Comparison of ENCODE assay signal across 17 mouse cellular contexts in the genomic region with DNA sequence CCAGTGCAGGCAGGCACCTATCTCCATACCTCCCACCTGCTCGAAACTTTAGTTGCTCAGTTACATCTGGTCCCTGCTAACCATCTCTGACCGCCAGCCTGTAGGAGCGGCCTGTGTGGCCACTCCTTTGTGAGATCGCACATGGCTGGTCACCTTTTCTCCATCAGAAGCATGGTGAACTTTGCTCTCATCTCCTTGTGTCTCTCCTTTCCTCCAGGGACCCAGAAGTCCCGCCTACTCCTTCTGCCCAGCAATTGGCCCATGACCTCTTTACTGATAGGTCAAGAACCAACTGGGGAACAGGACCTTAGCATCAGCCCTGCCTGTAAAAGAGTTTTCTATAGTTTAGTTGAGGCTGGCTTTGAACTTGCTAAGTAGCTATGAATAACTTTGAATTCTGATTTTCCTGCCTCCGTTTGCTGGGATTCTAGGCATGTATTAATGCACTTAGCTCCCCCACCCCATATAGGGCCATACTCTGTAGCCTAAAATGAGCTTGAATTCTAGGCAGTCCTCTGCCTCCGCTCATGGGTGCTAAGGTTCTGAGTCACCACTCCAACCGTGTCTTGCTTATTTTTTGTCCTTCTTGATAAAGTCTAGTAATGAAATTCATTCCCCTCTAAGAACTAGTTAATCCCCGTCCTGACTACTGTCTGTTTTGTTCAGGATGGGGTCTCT. TPM values are rescaled to one million over a fixed set of nuclear protein-coding genes. Genes with fewer than 3 reads are reported as not detected.
DNase-seq lines count a peak whose midpoint lies in the region; ATAC-seq and TF ChIP-seq lines count a peak whose summit lies in the region.
"Had no signal": no experiment of that assay in that cellular context is flagged by ENCODE, and none has a peak within 500 bp of the region (broad histone marks: within the 10 kb centered on the region; RNA-seq: fewer than 3 reads in every experiment).

No protein-coding gene starts in this region.

- H3K36me3 ChIP-seq in megakaryocyte, embryonic 14.5 days (replicated peaks; ENCODE audit: low read length): peaks cover 50% of the 10 kb centered on the region
- no peaks in the 10 kb centered on the region for H3K36me3 ChIP-seq in forebrain, embryonic 12.5 days (replicated peaks)
- H3K36me3 ChIP-seq: hindbrain, embryonic 15.5 days had no signal

- 68% methylated on average over 9 of the region's 9 CpGs for WGBS in bone marrow, adult 2 months
- 83% methylated on average over 9 of the region's 9 CpGs for WGBS in forebrain, embryonic 12.5 days

- ATAC-seq in megakaryocyte, adult 5-6 weeks (ENCODE audit: poor library complexity, severe bottlenecking): no peak
- ATAC-seq in forebrain, embryonic 12.5 days (ENCODE audit: low FRiP score): no peak
- ATAC-seq: forebrain, embryonic 13.5 days had no signal

- DNase-seq in A20 (ENCODE audit: low read depth, low spot score): peak; percentile 89
- DNase-seq in CD4-positive helper T cell, adult 2 months (ENCODE audit: low read depth, low spot score): peak; percentile 79
- no peak for DNase-seq in layer of hippocampus, postnatal 25 days (ENCODE audit: extremely low spot score in 1 of 2, low spot score in 1 of 2)
- DNase-seq: adrenal gland, adult 8-10 months; cerebellum, postnatal 14 days; gastrocnemius, postnatal 10 days; layer of hippocampus, postnatal 36 days; lung, embryonic 14.5 days had no signal

- H3K27ac ChIP-seq in bone marrow, adult 2 months (ENCODE audit: control insufficient read depth, insufficient read depth, low read depth, low read length, poor library complexity): peak overlapping the region; percentile 69
- H3K27ac ChIP-seq in forebrain, embryonic 12.5 days: no peak overlapping the region
- H3K27ac ChIP-seq: embryonic facial prominence, embryonic 12.5 days; forebrain, embryonic 13.5 days; heart, embryonic 13.5 days; hindbrain, embryonic 15.5 days; limb, embryonic 13.5 days had no signal

- TF ChIP-seq POLR2A in bone marrow, adult 2 months (IDR thresholded peaks at IDR 0.05; ENCODE audit: borderline replicate concordance, control insufficient read depth, low read depth, low read length): no peak

- no peak overlapping the region for H3K9ac ChIP-seq in forebrain, embryonic 12.5 days
- H3K9ac ChIP-seq: embryonic facial prominence, embryonic 12.5 days; forebrain, embryonic 13.5 days; heart, embryonic 13.5 days; hindbrain, embryonic 15.5 days; limb, embryonic 13.5 days; lung, embryonic 14.5 days had no signal

- H3K4me1 ChIP-seq in megakaryocyte, embryonic 14.5 days: peaks cover 73% of the 10 kb centered on the region
- peaks cover 2% of the 10 kb centered on the region for H3K4me1 ChIP-seq in bone marrow, adult 2 months (ENCODE audit: control insufficient read depth, insufficient read depth, low read length)
- H3K4me1 ChIP-seq in forebrain, embryonic 12.5 days: peaks cover 8% of the 10 kb centered on the region

- H3K27me3 ChIP-seq in megakaryocyte, embryonic 14.5 days (replicated peaks): no peaks in the 10 kb centered on the region
- no peaks in the 10 kb centered on the region for H3K27me3 ChIP-seq in forebrain, embryonic 12.5 days
- H3K27me3 ChIP-seq: embryonic facial prominence, embryonic 12.5 days; forebrain, embryonic 13.5 days; heart, embryonic 13.5 days; hindbrain, embryonic 15.5 days; limb, embryonic 13.5 days had no signal

- H3K4me2 ChIP-seq in forebrain, embryonic 12.5 days: no peak overlapping the region
- H3K4me2 ChIP-seq: embryonic facial prominence, embryonic 12.5 days; forebrain, embryonic 13.5 days; heart, embryonic 13.5 days; hindbrain, embryonic 15.5 days; limb, embryonic 13.5 days; lung, embryonic 14.5 days had no signal

- H3K4me3 ChIP-seq in megakaryocyte, embryonic 14.5 days (replicated peaks): peak overlapping the region; percentile 87
- no peak overlapping the region for H3K4me3 ChIP-seq in bone marrow, adult 2 months (replicated peaks; ENCODE audit: control insufficient read depth, low read depth, low read length)
- H3K4me3 ChIP-seq in forebrain, embryonic 12.5 days (replicated peaks): no peak overlapping the region
- H3K4me3 ChIP-seq: embryonic facial prominence, embryonic 12.5 days; forebrain, embryonic 13.5 days; heart, embryonic 13.5 days; hindbrain, embryonic 15.5 days; limb, embryonic 13.5 days had no signal

- no peak for TF ChIP-seq CTCF in bone marrow, adult 2 months (IDR thresholded peaks at IDR 0.05; ENCODE audit: control insufficient read depth, insufficient read depth, low read length)

- H3K9me3 ChIP-seq in megakaryocyte, embryonic 14.5 days: no peaks in the 10 kb centered on the region
- H3K9me3 ChIP-seq in forebrain, embryonic 12.5 days: no peaks in the 10 kb centered on the region
- H3K9me3 ChIP-seq: embryonic facial prominence, embryonic 12.5 days; forebrain, embryonic 13.5 days; heart, embryonic 13.5 days; hindbrain, embryonic 15.5 days; limb, embryonic 13.5 days had no signal

RNA-seq across cellular contexts. Expression of a gene that starts 9.4 kb away (rescaled TPM):
- 25.2 and 49.1 TPM in 2 replicates for polyA plus RNA-seq in megakaryocyte, embryonic 14.5 days (2012; ENCODE audit: insufficient read depth, low replicate concordance)
- 119 and 124 TPM in 2 replicates for total RNA-seq in megakaryocyte, adult 5-6 weeks (2015)
- 68.7 and 87.5 TPM in 2 replicates for total RNA-seq in megakaryocyte, adult 5-6 weeks (2017)
- polyA plus RNA-seq in bone marrow, adult 2 months (2011; ENCODE audit: insufficient read depth, insufficient read length, low replicate concordance, missing spikeins): 10.1 and 19.5 TPM in 2 replicates
- 10 to 100 TPM; 13.1 to 14.2 TPM for total RNA-seq in layer of hippocampus, postnatal 25 days (2021)
- 8.4 and 8.9 TPM in 2 replicates for polyA plus RNA-seq in forebrain, embryonic 12.5 days (2016; fragmentation: Nextera tagmentation; extraction: Ambion mirVana)

RNA-seq across cellular contexts. Expression of a gene that starts 11.8 kb away (rescaled TPM):
- 375 and 575 TPM in 2 replicates for polyA plus RNA-seq in megakaryocyte, embryonic 14.5 days (2012; ENCODE audit: insufficient read depth, low replicate concordance)
- 119 and 176 TPM in 2 replicates for total RNA-seq in megakaryocyte, adult 5-6 weeks (2015)
- total RNA-seq in megakaryocyte, adult 5-6 weeks (2017): 453 and 632 TPM in 2 replicates
- polyA plus RNA-seq in bone marrow, adult 2 months (2011; ENCODE audit: insufficient read depth, insufficient read length, low replicate concordance, missing spikeins): 69.2 and 133 TPM in 2 replicates
- total RNA-seq in layer of hippocampus, postnatal 25 days (2021): 10 to 100 TPM; 49.3 to 52.1 TPM
- 35.6 and 37.3 TPM in 2 replicates for polyA plus RNA-seq in forebrain, embryonic 12.5 days (2016; fragmentation: Nextera tagmentation; extraction: Ambion mirVana)

RNA-seq across cellular contexts. Expression of a gene that starts 23.8 kb away (rescaled TPM):
- 2.2 and 2.8 TPM in 2 replicates for polyA plus RNA-seq in megakaryocyte, embryonic 14.5 days (2012; ENCODE audit: insufficient read depth, low replicate concordance)
- total RNA-seq in megakaryocyte, adult 5-6 weeks (2015): 7.2 and 9.5 TPM in 2 replicates
- total RNA-seq in megakaryocyte, adult 5-6 weeks (2017): 9.7 and 10.2 TPM in 2 replicates
- 5.8 and 10.2 TPM in 2 replicates for polyA plus RNA-seq in bone marrow, adult 2 months (2011; ENCODE audit: insufficient read depth, insufficient read length, low replicate concordance, missing spikeins)
- total RNA-seq in layer of hippocampus, postnatal 25 days (2021): 10 to 100 TPM; 21.7 to 25.7 TPM
- polyA plus RNA-seq in forebrain, embryonic 12.5 days (2016; fragmentation: Nextera tagmentation; extraction: Ambion mirVana): 32.4 and 32.5 TPM in 2 replicates

RNA-seq across cellular contexts. Expression of a gene that starts 32.2 kb away (rescaled TPM):
- 3.8 TPM in 1 of 2 replicates, not detected in the other for polyA plus RNA-seq in megakaryocyte, embryonic 14.5 days (2012; ENCODE audit: insufficient read depth, low replicate concordance)
- 4.7 and 6.0 TPM in 2 replicates for total RNA-seq in megakaryocyte, adult 5-6 weeks (2015)
- total RNA-seq in megakaryocyte, adult 5-6 weeks (2017): 6.7 and 11.0 TPM in 2 replicates
- polyA plus RNA-seq in bone marrow, adult 2 months (2011; ENCODE audit: insufficient read depth, insufficient read length, low replicate concordance, missing spikeins): 3.4 and 6.0 TPM in 2 replicates
- 1 to 10 TPM; 8.1 to 8.4 TPM for total RNA-seq in layer of hippocampus, postnatal 25 days (2021)
- 13.9 and 14.9 TPM in 2 replicates for polyA plus RNA-seq in forebrain, embryonic 12.5 days (2016; fragmentation: Nextera tagmentation; extraction: Ambion mirVana)

RNA-seq across cellular contexts. Expression of a gene that starts 32.3 kb away (rescaled TPM):
- 28.0 and 687 TPM in 2 replicates for polyA plus RNA-seq in megakaryocyte, embryonic 14.5 days (2012; ENCODE audit: insufficient read depth, low replicate concordance)
- 367 and 406 TPM in 2 replicates for total RNA-seq in megakaryocyte, adult 5-6 weeks (2015)
- 109 and 136 TPM in 2 replicates for total RNA-seq in megakaryocyte, adult 5-6 weeks (2017)
- 206 and 254 TPM in 2 replicates for polyA plus RNA-seq in bone marrow, adult 2 months (2011; ENCODE audit: insufficient read depth, insufficient read length, low replicate concordance, missing spikeins)
- 100 to 1,000 TPM; 311 to 321 TPM for total RNA-seq in layer of hippocampus, postnatal 25 days (2021)
- 734 and 744 TPM in 2 replicates for polyA plus RNA-seq in forebrain, embryonic 12.5 days (2016; fragmentation: Nextera tagmentation; extraction: Ambion mirVana)

Comparison
In these comparisons a context has a peak if more than half of its experiments do, and no peak if none do; other contexts are left out.
1. DNase-seq: peak in A20 (single experiment) and CD4-positive helper T cell, adult 2 months (single experiment); none in layer of hippocampus, postnatal 25 days (0 of 2).